Mouse (Mus musculus): Measurements from ENCODE around the gene Aspg.

- TF ChIP-seq GATA1 (IDR thresholded peaks at IDR 0.05; ENCODE audit: borderline replicate concordance, low read length) (no peak), FLI1 (IDR thresholded peaks at IDR 0.05; ENCODE audit: low read length) (no peak)
Measured at GRCm38 (mm10) chr12:112151244-112151979, 44.9 kb downstream of the Aspg start.

All from megakaryocyte, embryonic 14.5 days (primary cell).